Mouse (Mus musculus) stomach, postnatal 0 days (tissue): ENCODE measurements around the gene Pmpcb.

Experiments
- CTCF ChIP-seq: IDR thresholded peaks from 2 replicates; pipeline ENCODE4 v1.5.1; 2016; ENCODE audit warnings: antibody characterized with exemption, low read depth, mild to moderate bottlenecking, moderate library complexity
- EP300 ChIP-seq: optimal IDR thresholded peaks from 2 replicates; pipeline ENCODE3; 2016; ENCODE audit warnings: antibody characterized with exemption

GRCm38 (mm10) chr5:21735584-21735983 is 1.4 kb upstream of the Pmpcb start:
- TF ChIP-seq CTCF (peak; percentile 87), EP300 (no peak)
